Mouse (Mus musculus) heart, adult 2 months (tissue): ENCODE measurements around the gene Clip2.

Experiments
- CTCF ChIP-seq: fragments of 200-600 bp; IDR thresholded peaks from 2 replicates; pipeline ENCODE4 v1.8.1; 2022; ENCODE audit warnings: antibody characterized with exemption, mild to moderate bottlenecking, moderate library complexity
- EP300 ChIP-seq: fragments of 200-500 bp; IDR thresholded peaks from 2 replicates; pipeline ENCODE4 v1.6.1; 2011; ENCODE audit warnings: low read depth, low read length, control low read depth; ENCODE audit not compliant: insufficient read depth
- POLR2A ChIP-seq: fragments of 200-500 bp; IDR thresholded peaks from 2 replicates; pipeline ENCODE4 v1.6.1; 2011; ENCODE audit warnings: mild to moderate bottlenecking, low read depth, low read length, control low read depth; ENCODE audit not compliant: insufficient read depth

- TF ChIP-seq POLR2A (no peak), CTCF (peak; percentile 43), EP300 (no peak)
Observed at GRCm38 (mm10) chr5:134525971-134526711, 26.1 kb downstream of the Clip2 start.
